Mouse (Mus musculus): ENCODE data around the gene Ppp4r2.

Gene Ppp4r2

GRCm38 (mm10) chr6:100884594-100885225 is 51.3 kb downstream of the Ppp4r2 start:
- DNase-seq (ENCODE audit: low read depth) = no peak

GRCm38 (mm10) chr6:100885376-100885775 is 52.0 kb downstream of the Ppp4r2 start:
- no peak for DNase-seq (ENCODE audit: low read depth)

- DNase-seq (ENCODE audit: low read depth) = no peak
Measured at GRCm38 (mm10) chr6:100887012-100887411, 53.6 kb downstream of the Ppp4r2 start.

- no peak for DNase-seq (ENCODE audit: low read depth)
Measured at GRCm38 (mm10) chr6:100889340-100889739, 55.9 kb downstream of the Ppp4r2 start.

- DNase-seq (ENCODE audit: low read depth) = no peak
Measured at GRCm38 (mm10) chr6:100892489-100892888, 59.1 kb downstream of the Ppp4r2 start.

- DNase-seq (ENCODE audit: low read depth) = no peak
Measured at GRCm38 (mm10) chr6:100893073-100893472, 59.7 kb downstream of the Ppp4r2 start.

GRCm38 (mm10) chr6:100895183-100895582 is 61.8 kb downstream of the Ppp4r2 start:
- DNase-seq (ENCODE audit: low read depth) = no peak

- no peak for DNase-seq (ENCODE audit: low read depth)
Measured at GRCm38 (mm10) chr6:100896883-100897282, 63.5 kb downstream of the Ppp4r2 start.

GRCm38 (mm10) chr6:100904463-100904862 is 71.0 kb downstream of the Ppp4r2 start:
- no peak for DNase-seq (ENCODE audit: low read depth)

GRCm38 (mm10) chr6:100910136-100910675 is 76.8 kb downstream of the Ppp4r2 start:
- no peak for DNase-seq (ENCODE audit: low read depth)
